Mouse (Mus musculus) erythroblast, embryonic 14.5 days (primary cell): Measurements from ENCODE around the gene Wapl.

Source experiments
- GATA1 ChIP-seq: IDR thresholded peaks from 2 replicates; pipeline ENCODE4 v1.6.1; 2012; ENCODE audit warnings: low read length, inconsistent platforms, mixed read lengths
- TAL1 ChIP-seq: IDR thresholded peaks from 3 replicates; pipeline ENCODE4 v1.6.1; 2012; ENCODE audit warnings: low read length, inconsistent platforms, mixed read lengths

DNA sequence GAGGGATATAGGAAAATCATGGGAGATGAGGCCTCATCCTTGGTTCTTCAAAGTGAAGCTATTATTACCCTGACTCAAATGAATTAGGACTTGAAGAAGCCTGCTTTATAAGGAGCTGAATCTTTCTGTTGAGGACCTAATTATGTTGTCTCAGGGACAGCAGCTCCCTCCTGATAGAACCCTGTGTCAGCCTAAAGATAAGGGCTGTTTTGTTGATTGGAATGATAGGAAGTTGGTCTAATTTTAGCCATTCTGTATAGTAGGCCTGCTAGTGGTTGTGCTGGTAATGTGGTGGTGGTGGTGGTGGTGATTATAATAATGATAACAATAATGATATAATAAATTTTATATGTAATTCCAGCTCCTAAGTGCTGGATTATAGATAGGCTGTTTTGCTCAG is 11.3 kb downstream of the Wapl start:
- TF ChIP-seq TAL1 (no peak), GATA1 (no peak)
